Mouse (Mus musculus) midbrain, embryonic 11.5 days (tissue): ENCODE data around the gene Bik. TPM values are rescaled to one million over a fixed set of nuclear protein-coding genes. Genes with fewer than 3 reads are reported as not detected.

ENCODE experiments used
- ATAC-seq: fragments of 200-750 bp; cut with Nextera tagmentation; 2 replicates; pipeline ENCODE4 v1.8.0; 2017; ENCODE audit warnings: moderate TSS enrichment, moderate library complexity; ENCODE audit not compliant: low FRiP score
- DNase-seq: peaks from one replicate; pipeline ENCODE4 v3.0.0; 2015; ENCODE audit warnings: low spot score; ENCODE audit errors: missing footprints
- H3K27ac ChIP-seq: fragments of 300-500 bp; sonication (generic); 2 replicates; pipeline ENCODE4 v1.5.1; 2014; ENCODE audit warnings: low read depth, low read length
- H3K27me3 ChIP-seq: fragments of 300-500 bp; sonication (generic); 2 replicates; pipeline ENCODE4 v1.6.1; 2014; ENCODE audit warnings: mild to moderate bottlenecking, low read length, moderate library complexity, mixed read lengths; ENCODE audit not compliant: control insufficient read depth, insufficient read depth
- H3K36me3 ChIP-seq: fragments of 300-500 bp; sonication (generic); 2 replicates; pipeline ENCODE4 v1.6.1; 2014; ENCODE audit warnings: mild to moderate bottlenecking, low read length, moderate library complexity, mixed read lengths; ENCODE audit not compliant: control insufficient read depth, insufficient read depth
- H3K4me1 ChIP-seq: fragments of 300-500 bp; sonication (generic); 2 replicates; pipeline ENCODE4 v1.6.1; 2014; ENCODE audit warnings: low read length; ENCODE audit not compliant: control insufficient read depth, insufficient read depth
- H3K4me2 ChIP-seq: fragments of 300-500 bp; sonication (generic); 2 replicates; pipeline ENCODE4 v1.6.1; 2014; ENCODE audit warnings: mild to moderate bottlenecking, moderate library complexity
- H3K4me3 ChIP-seq: fragments of 300-500 bp; sonication (generic); 2 replicates; pipeline ENCODE4 v1.5.1; 2014; ENCODE audit warnings: low read depth, low read length
- H3K9ac ChIP-seq: fragments of 300-500 bp; sonication (generic); 2 replicates; pipeline ENCODE4 v1.6.1; 2014; ENCODE audit warnings: low read length
- H3K9me3 ChIP-seq: fragments of 300-500 bp; sonication (generic); 2 replicates; pipeline ENCODE4 v1.6.1; 2016; ENCODE audit warnings: low read length; ENCODE audit not compliant: control insufficient read depth
- WGBS: fragments of 180-500 bp; shearing (Covaris S2); extraction: QIAGEN DNeasy Blood & Tissue Kit; methylation state at CpG from one replicate; pipeline ENCODE4 v1.1.7; 2014; 5-methylcytosine and 5-hydroxymethylcytosine counted together
- polyA plus RNA-seq: library from polyadenylated mRNA; unstranded; fragments of >200 nt; fragmentation: Nextera tagmentation; extraction: Ambion mirVana; gene quantifications from 2 replicates; pipeline ENCODE4 v1.2.1, GENCODE M21; 2014

Bik gene
- polyA plus RNA-seq, 1 experiment from 2014 or later = 2.8 TPM

GRCm38 (mm10) chr15:83532606-83533005 is 5.9 kb downstream of the Bik start:
- no peaks in the 10 kb centered on the region for H3K9me3 ChIP-seq
- H3K4me1 ChIP-seq = no peaks in the 10 kb centered on the region
- H3K27me3 ChIP-seq = peaks cover 9% of the 10 kb centered on the region
- no peak for DNase-seq
- WGBS = 79% methylated on average over 7 of the region's 7 CpGs
- no peak overlapping the region for H3K4me3 ChIP-seq
- no peak overlapping the region for H3K4me2 ChIP-seq
- H3K36me3 ChIP-seq = no peaks in the 10 kb centered on the region
- H3K27ac ChIP-seq = no peak overlapping the region
- H3K9ac ChIP-seq = no peak overlapping the region
- ATAC-seq = no peak

GRCm38 (mm10) chr15:83534960-83535889 is 8.6 kb downstream of the Bik start:
- Histone ChIP-seq H3K4me2 (no peak overlapping the region), H3K27me3 (no peaks in the 10 kb centered on the region), H3K4me1 (no peaks in the 10 kb centered on the region), H3K9me3 (no peaks in the 10 kb centered on the region), H3K4me3 (no peak overlapping the region), H3K36me3 (no peaks in the 10 kb centered on the region), H3K9ac (no peak overlapping the region), H3K27ac (no peak overlapping the region)
- DNase-seq (no peak), ATAC-seq (no peak)
- WGBS = 90% methylated on average over 17 of the region's 17 CpGs

GRCm38 (mm10) chr15:83535890-83536231 is 9.2 kb downstream of the Bik start:
- ATAC-seq = no peak
- H3K4me3 ChIP-seq = no peak overlapping the region
- no peak for DNase-seq
- WGBS = 93% methylated on average over 6 of the region's 6 CpGs
- no peak overlapping the region for H3K9ac ChIP-seq
- no peaks in the 10 kb centered on the region for H3K27me3 ChIP-seq
- H3K4me1 ChIP-seq = no peaks in the 10 kb centered on the region
- no peaks in the 10 kb centered on the region for H3K36me3 ChIP-seq
- H3K9me3 ChIP-seq = no peaks in the 10 kb centered on the region
- no peak overlapping the region for H3K27ac ChIP-seq
- no peak overlapping the region for H3K4me2 ChIP-seq

GRCm38 (mm10) chr15:83538855-83539254 is 12.2 kb downstream of the Bik start:
- 92% methylated on average over 2 of the region's 2 CpGs for WGBS
- no peak overlapping the region for H3K27ac ChIP-seq
- DNase-seq (no peak), ATAC-seq (no peak)
- no peaks in the 10 kb centered on the region for H3K27me3 ChIP-seq
- H3K9ac ChIP-seq = no peak overlapping the region
- no peaks in the 10 kb centered on the region for H3K9me3 ChIP-seq
- H3K4me2 ChIP-seq = no peak overlapping the region
- H3K4me1 ChIP-seq = no peaks in the 10 kb centered on the region
- no peaks in the 10 kb centered on the region for H3K36me3 ChIP-seq
- no peak overlapping the region for H3K4me3 ChIP-seq

- no peak for ATAC-seq
These were observed 13.2 kb downstream of the Bik start for GRCm38 (mm10) chr15:83539905-83540304.

GRCm38 (mm10) chr15:83541647-83542287 is 15.1 kb downstream of the Bik start:
- H3K9me3 ChIP-seq = no peaks in the 10 kb centered on the region
- peak; percentile 14 for DNase-seq
- H3K27me3 ChIP-seq = no peaks in the 10 kb centered on the region
- H3K4me3 ChIP-seq = no peak overlapping the region
- WGBS = 81% methylated on average over 9 of the region's 9 CpGs
- no peaks in the 10 kb centered on the region for H3K4me1 ChIP-seq
- no peak overlapping the region for H3K9ac ChIP-seq
- no peak overlapping the region for H3K4me2 ChIP-seq
- H3K27ac ChIP-seq = no peak overlapping the region
- no peak for ATAC-seq
- H3K36me3 ChIP-seq = peaks cover 4% of the 10 kb centered on the region; the same call in 1 of the 2 replicates

More at GRCm38 (mm10) chr15:83539905-83540304, 13.2 kb downstream of the Bik start:
- Histone ChIP-seq H3K9me3 (no peaks in the 10 kb centered on the region), H3K27ac (no peak overlapping the region), H3K36me3 (no peaks in the 10 kb centered on the region), H3K4me1 (no peaks in the 10 kb centered on the region), H3K4me2 (no peak overlapping the region), H3K27me3 (no peaks in the 10 kb centered on the region), H3K4me3 (no peak overlapping the region), H3K9ac (no peak overlapping the region)
- 78% methylated on average over 4 of the region's 4 CpGs for WGBS
- DNase-seq = no peak

GRCm38 (mm10) chr15:83546029-83546428 is 19.4 kb downstream of the Bik start:
- Histone ChIP-seq H3K36me3 (peaks cover 18% of the 10 kb centered on the region), H3K4me2 (no peak overlapping the region), H3K4me3 (no peak overlapping the region), H3K9me3 (no peaks in the 10 kb centered on the region), H3K9ac (no peak overlapping the region), H3K27me3 (no peaks in the 10 kb centered on the region), H3K4me1 (no peaks in the 10 kb centered on the region), H3K27ac (no peak overlapping the region)
- DNase-seq = peak; percentile 62
- WGBS = 90% methylated on average over 7 of the region's 7 CpGs
- no peak for ATAC-seq

- Histone ChIP-seq H3K27ac (no peak overlapping the region), H3K27me3 (no peaks in the 10 kb centered on the region), H3K36me3 (peaks cover 18% of the 10 kb centered on the region), H3K4me3 (no peak overlapping the region), H3K4me2 (no peak overlapping the region), H3K9ac (no peak overlapping the region), H3K4me1 (no peaks in the 10 kb centered on the region), H3K9me3 (no peaks in the 10 kb centered on the region)
- 92% methylated on average over 8 of the region's 8 CpGs for WGBS
- ATAC-seq (no peak), DNase-seq (peak; percentile 33)
These were observed 20.5 kb downstream of the Bik start for GRCm38 (mm10) chr15:83547144-83547543.

GRCm38 (mm10) chr15:83550137-83550536 is 23.5 kb downstream of the Bik start:
- H3K27ac ChIP-seq = no peak overlapping the region
- DNase-seq = peak; percentile 21
- peaks cover 18% of the 10 kb centered on the region for H3K36me3 ChIP-seq
- no peak overlapping the region for H3K9ac ChIP-seq
- WGBS = 88% methylated on average over 2 of the region's 2 CpGs
- no peak overlapping the region for H3K4me3 ChIP-seq
- no peak for ATAC-seq
- H3K9me3 ChIP-seq = no peaks in the 10 kb centered on the region
- peaks cover 4% of the 10 kb centered on the region for H3K4me1 ChIP-seq
- no peaks in the 10 kb centered on the region for H3K27me3 ChIP-seq
- no peak overlapping the region for H3K4me2 ChIP-seq
